Mouse (Mus musculus): ENCODE results near the gene Olfr18. TPM values are rescaled to one million over a fixed set of nuclear protein-coding genes. Genes with fewer than 3 reads are reported as not detected.

Olfr18 gene
- not detected for polyA plus RNA-seq (2014; fragmentation: Illumina TruSeq; extraction: RNeasy Lipid Tissue Mini Kit (QIAGEN cat#74804); ENCODE audit: low replicate concordance)

GRCm38 (mm10) chr9:20335994-20336393, at the start of gene Olfr18:
Gene Olfr18 (minus strand): TSS chr9:20336094.

DNA sequence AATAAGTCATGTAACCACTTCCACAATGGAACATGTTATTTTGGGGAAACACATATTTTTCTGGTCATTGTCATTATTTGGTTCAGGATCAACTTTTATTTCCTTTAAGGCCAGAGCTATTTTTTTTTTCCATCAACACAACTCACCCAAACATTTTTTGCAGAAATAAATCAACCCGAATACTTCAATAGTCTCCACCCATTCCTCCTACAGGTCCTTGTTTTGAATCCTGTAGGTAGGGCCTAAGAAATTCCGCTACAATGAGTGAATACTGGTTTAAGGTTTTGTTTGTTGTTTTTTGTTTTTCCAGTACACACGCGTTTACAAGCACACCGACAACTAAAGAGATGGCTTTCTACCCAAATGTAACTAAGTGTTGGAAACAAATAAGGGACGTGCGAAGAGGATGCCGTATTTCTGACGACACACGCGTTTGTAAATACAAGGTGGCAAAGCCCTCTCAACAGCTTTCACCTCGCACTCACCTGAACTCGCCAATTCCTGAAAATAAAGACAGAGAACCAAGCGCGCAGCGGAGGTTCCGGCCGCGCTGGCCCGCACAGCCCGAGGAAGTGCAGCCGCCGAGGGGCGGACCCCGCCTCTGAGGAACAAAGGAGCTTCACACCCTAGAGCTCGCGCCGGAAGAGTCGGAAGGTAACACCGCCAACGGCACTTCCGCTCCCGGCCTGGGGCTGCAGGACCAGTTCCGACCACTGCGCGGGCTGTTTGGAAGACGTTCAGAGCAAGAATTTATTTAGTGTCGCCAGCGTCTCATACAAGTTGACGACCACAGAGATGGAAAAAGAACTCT, 48.8 kb upstream of the Olfr18 start, which contains the start of gene Zfp560:
TSS of gene Zfp560 (minus strand) at position 646 of the 811 bp plus-strand sequence.

DNA sequence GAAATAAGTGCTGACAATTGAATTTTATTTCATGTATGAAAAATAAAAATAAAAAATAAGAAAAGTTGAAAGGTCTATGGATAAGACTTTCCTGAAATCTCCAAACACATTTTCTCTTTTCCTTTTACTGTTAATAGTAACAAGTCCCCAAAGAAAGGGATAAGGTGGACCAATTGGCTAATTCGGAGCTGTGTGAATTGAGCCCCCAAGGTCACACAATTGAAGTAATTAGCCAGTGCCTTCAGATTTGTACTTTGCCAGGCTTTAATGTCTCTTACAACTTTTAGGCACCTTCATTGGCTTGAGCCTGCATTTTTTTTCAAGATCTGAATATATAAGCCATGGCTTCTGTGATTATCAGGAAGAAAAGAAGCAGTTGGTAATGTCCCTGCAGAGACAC, 37.7 kb downstream of the Olfr18 start, which contains the start of gene Olfr873:
TSS of gene Olfr873 (plus strand) at position 301 of the 400 bp plus-strand sequence.

DNA sequence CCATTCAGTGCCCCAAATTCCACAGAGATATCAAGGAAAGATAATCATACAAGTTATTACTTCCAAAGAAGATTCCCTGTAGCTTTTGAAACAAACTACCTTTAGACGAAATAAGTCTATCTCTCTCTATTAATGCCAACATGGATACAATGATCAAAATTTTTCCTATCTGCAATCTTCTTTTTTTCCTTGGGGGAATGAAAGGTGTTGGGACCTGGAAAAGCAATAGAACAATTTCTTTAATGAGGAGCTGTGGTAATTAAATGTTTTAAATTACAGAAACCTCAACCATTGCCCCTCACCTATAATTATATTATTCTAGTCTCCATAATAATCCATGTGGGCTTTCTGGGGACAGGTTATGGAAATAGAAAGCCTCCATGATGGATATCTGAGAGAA, 53.8 kb downstream of the Olfr18 start, which contains the start of gene Olfr39:
TSS of gene Olfr39 (plus strand) at position 301 of the 400 bp plus-strand sequence.

Other genes starting within 250 kb of the Olfr18 start
- not detected for gene Olfr868, start 237.5 kb downstream of the Olfr18 start, polyA plus RNA-seq (2014; fragmentation: Illumina TruSeq; extraction: RNeasy Lipid Tissue Mini Kit (QIAGEN cat#74804); ENCODE audit: low replicate concordance)
- not detected for gene Olfr869, start 207.1 kb downstream of the Olfr18 start, polyA plus RNA-seq (2014; fragmentation: Illumina TruSeq; extraction: RNeasy Lipid Tissue Mini Kit (QIAGEN cat#74804); ENCODE audit: low replicate concordance)
- gene Olfr870, start 162.0 kb downstream of the Olfr18 start, polyA plus RNA-seq (2014; fragmentation: Illumina TruSeq; extraction: RNeasy Lipid Tissue Mini Kit (QIAGEN cat#74804); ENCODE audit: low replicate concordance) = not detected
- not detected for gene Olfr871, start 123.9 kb downstream of the Olfr18 start, polyA plus RNA-seq (2014; fragmentation: Illumina TruSeq; extraction: RNeasy Lipid Tissue Mini Kit (QIAGEN cat#74804); ENCODE audit: low replicate concordance)
- not detected for gene Olfr872, start 99.0 kb downstream of the Olfr18 start, polyA plus RNA-seq (2014; fragmentation: Illumina TruSeq; extraction: RNeasy Lipid Tissue Mini Kit (QIAGEN cat#74804); ENCODE audit: low replicate concordance)
- gene Olfr39, start 53.7 kb downstream of the Olfr18 start, polyA plus RNA-seq (2014; fragmentation: Illumina TruSeq; extraction: RNeasy Lipid Tissue Mini Kit (QIAGEN cat#74804); ENCODE audit: low replicate concordance) = not detected
- not detected for gene Olfr873, start 37.6 kb downstream of the Olfr18 start, polyA plus RNA-seq (2014; fragmentation: Illumina TruSeq; extraction: RNeasy Lipid Tissue Mini Kit (QIAGEN cat#74804); ENCODE audit: low replicate concordance)
- gene Zfp560, start 49.1 kb upstream of the Olfr18 start, polyA plus RNA-seq (2014; fragmentation: Illumina TruSeq; extraction: RNeasy Lipid Tissue Mini Kit (QIAGEN cat#74804); ENCODE audit: low replicate concordance) = 18.2 TPM
- gene Zfp26, start 124.1 kb upstream of the Olfr18 start, polyA plus RNA-seq (2014; fragmentation: Illumina TruSeq; extraction: RNeasy Lipid Tissue Mini Kit (QIAGEN cat#74804); ENCODE audit: low replicate concordance) = 18.8 TPM
- gene Zfp426, start 156.7 kb upstream of the Olfr18 start, polyA plus RNA-seq (2014; fragmentation: Illumina TruSeq; extraction: RNeasy Lipid Tissue Mini Kit (QIAGEN cat#74804); ENCODE audit: low replicate concordance) = 50.1 TPM
- gene Zfp266, start 185.3 kb upstream of the Olfr18 start, polyA plus RNA-seq (2014; fragmentation: Illumina TruSeq; extraction: RNeasy Lipid Tissue Mini Kit (QIAGEN cat#74804); ENCODE audit: low replicate concordance) = 44.6 TPM
- 20.8 TPM for gene Zfp846, start 245.2 kb upstream of the Olfr18 start, polyA plus RNA-seq (2014; fragmentation: Illumina TruSeq; extraction: RNeasy Lipid Tissue Mini Kit (QIAGEN cat#74804); ENCODE audit: low replicate concordance)

Measured in small intestine, adult 10 weeks (tissue).